Mouse (Mus musculus) Muller cell, postnatal 12 days (primary cell): ENCODE data around the gene Taf5l.
A peak's percentile ranks its signal among the peaks of the same experiment; 100 is the strongest.
"Not testable (repeated sequence)": the region's sequence is repeated elsewhere in the genome, so short reads cannot be mapped to it uniquely, and the experiment has no call there.

Experiments
- DNase-seq: peaks from one replicate; pipeline ENCODE4 v3.0.0-alpha.2; 2015; ENCODE audit errors: inconsistent ontology term

The Taf5l gene

DNA sequence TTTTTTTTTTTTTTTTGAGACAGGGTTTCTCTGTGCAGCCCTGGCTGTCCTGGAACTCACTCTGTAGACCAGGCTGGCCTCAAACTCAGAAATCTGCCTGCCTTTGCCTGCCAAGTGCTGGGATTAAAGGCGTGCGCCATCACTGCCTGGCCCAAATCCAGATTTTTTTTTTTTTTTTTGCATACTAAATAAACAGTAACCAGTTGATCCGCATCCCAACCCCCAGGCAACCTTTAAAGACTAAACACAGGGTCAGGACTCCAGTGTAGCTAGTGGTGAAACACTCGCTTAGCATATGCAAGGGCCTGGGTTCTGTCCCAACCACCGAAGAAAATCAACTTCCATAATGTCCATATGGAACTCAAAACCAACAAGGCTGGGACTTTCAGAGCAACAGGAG lies 60.6 kb downstream of the Taf5l start:
- DNase-seq, result not testable (repeated sequence)

- no peak for DNase-seq
Measured at GRCm38 (mm10) chr8:123960056-123960455, 61.1 kb downstream of the Taf5l start.

DNA sequence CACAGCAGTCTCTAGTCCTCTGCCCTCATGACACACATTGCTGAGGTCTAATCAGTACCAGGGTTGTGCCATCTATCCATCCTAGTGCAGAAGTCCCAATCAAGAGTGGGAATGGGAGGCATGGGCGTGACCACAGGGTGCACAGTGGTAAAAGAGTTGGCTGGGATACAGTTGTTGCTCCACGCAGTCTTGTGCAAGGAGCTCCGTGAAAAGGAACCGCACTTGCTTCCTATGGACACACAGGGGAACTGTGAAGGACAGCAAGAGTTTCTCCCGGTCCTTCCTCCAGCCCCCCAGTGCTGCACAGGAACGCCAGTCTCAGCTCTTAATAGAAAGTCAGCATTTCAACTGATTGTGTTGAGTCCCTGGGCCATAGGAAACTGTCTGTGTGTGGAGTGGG lies 61.7 kb downstream of the Taf5l start:
- no peak for DNase-seq

DNA sequence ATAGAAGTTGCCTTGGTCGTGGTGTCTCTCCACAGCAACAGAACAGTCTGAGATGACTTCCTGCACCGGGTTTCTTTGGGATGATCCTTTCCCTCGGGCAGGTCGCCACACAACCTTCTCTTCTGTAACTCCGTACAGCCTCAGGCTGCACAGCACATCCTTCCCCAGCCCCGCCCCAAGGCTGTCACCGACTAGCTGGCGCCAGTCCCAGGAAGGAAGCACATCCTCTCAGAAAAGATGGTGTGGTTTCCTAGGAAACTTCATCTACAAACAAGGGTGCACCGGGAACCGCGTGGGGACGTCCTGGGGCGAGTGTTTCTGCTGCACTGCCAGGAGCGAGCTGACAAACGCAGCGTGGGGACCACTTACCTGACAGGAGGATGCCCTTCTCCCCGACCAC lies 63.1 kb downstream of the Taf5l start:
- DNase-seq, result no peak

DNA sequence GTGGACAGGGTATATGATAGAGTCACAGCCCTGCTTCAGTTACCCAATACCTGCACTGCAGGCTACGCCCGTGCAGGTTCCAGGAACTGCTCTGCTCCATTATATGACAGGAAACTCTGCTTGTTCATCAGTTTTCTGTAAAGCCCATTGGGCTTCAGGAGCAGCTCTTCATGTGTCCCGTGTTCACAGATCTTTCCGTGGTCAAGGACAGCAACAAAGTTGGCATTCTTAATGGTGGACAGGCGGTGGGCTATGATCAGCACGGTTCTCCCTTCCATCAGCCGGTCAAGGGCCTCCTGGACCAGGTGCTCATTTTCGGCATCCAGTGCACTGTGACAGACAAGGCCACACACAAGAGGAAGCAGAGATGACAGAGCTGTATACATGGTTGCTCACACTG lies 67.0 kb downstream of the Taf5l start:
- DNase-seq, result no peak

- DNase-seq, result no peak
Measured at GRCm38 (mm10) chr8:123953686-123954085, 67.5 kb downstream of the Taf5l start.

DNA sequence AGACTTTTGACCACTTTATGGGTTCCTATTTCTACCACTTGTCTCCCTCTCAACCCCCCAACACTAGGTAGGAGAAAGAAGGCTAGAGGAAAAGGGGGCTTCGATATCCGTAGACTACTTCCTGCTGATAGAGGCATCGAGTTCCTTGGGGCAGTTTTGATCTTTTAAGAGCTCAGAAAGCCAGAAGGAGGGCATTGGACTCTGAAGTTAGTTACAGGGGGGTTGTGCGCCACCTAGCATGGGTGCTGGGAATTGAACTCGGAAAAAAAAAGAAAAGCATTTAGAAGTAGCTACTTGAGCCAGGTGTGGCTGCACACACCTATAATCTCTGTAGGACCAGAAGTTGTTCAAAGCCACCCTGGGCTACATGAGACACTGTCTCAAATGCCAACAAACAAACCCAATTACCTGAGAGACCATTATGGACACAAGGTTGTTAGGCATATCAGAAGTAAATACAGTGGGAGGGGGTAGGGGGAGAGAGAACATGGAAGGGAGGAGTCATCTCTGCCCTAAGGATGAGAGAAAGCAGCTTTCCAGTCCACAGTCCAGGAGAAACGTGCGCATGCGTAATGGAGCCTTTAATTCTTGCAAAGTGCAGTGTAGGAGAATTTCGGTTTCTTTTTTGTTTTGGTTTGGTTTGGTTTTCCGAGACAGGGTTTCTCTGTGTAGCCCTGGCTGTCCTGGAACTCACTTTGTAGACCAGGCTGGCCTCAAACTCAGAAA lies 71.0 kb downstream of the Taf5l start:
- peak; percentile 62 for DNase-seq

GRCm38 (mm10) chr8:123949686-123949986 lies 71.6 kb downstream of the Taf5l start:
- DNase-seq, result no peak

DNA sequence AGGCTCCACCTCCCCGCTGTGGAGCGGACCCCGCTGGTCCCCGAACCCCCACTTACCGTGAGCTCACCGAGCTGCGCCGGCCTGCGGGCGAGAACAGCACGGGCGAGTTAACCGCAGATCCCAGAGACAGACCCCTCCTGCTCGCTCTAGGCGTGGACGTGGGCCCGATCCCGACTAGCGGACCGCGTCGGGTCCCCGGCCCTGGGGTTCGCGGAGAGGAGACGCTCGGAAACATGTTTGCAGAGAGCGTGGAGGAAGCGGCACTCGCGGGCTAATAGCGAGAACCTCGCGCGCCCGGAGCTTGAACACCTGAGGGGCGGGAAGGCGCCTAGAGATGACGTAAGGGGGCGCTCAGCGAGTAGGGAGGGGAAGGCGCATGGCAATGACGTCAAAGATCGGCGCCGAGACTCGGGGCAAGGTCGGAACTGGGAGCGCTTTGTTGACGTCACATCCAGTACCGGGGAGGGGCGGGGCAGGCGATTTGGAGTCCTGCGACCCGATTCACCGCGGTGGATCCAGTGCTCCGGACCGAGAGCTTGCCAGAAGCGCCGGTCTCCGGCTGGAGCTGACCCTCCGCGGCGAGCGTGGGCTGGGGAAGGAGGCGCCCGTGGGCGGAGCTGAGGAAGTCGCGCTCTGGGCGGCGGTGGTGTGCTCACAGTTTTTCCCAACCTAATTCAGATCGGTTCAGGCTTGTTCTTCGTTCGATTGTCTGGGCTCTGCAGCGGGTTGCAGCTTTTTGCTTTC lies 72.1 kb downstream of the Taf5l start, which contains the start of gene Nup133:
TSS of gene Nup133 (minus strand) at position 324 of the 744 bp plus-strand sequence.
- peak; percentile 99 for DNase-seq
